Mouse (Mus musculus) WW6 (cell line): Measurements from ENCODE around the gene Catspere2.

Experiments used
- DNase-seq: peaks from one replicate; pipeline ENCODE4 v3.0.0-alpha.2; 2013; ENCODE audit warnings: low read depth, low spot score

The Catspere2 gene

GRCm38 (mm10) chr1:178219166-178220077, 236.2 kb downstream of the Catspere2 start:
- no peak for DNase-seq
